Mouse (Mus musculus) inflammation-experienced regulatory T-cells (primary cell): Measurements from ENCODE around the gene Prr29. TPM values are rescaled to one million over a fixed set of nuclear protein-coding genes. Genes with fewer than 3 reads are reported as not detected.

Source experiments
- polyA plus RNA-seq, 2 experiments: library from polyadenylated mRNA; unstranded; fragments of 100-300 nt; shearing (Covaris generic); gene quantifications; one replicate each; pipeline ENCODE4 v1.2.1; 2017

The Prr29 gene
- polyA plus RNA-seq: under 1 TPM in 1 of 2 experiments, not detected in 1; 0.55 TPM

DNA sequence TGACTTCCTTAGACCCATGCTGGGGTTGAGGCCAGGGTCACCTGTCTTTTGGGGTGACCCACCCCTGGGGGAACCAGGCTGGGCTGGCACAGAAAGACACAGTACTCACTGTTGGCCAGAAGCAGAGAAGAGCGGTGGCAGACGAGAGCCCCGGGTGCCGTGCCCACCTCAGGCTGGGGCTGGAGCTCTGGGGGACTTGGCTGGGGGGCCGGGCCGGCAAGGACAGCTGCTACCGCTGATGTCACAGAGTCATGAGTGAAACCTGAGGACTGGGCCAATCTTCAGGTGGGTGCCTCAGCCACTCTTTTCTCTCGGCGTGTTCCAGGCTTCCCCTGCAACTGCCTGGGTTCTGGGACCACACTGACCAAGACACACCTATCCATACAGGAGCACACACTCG, at the start of gene Prr29:
Prr29 (plus strand) TSS at position 107 of the 400 bp plus-strand sequence.

GRCm38 (mm10) chr11:106353188-106353587, 12.1 kb upstream of the Prr29 start, which contains the start of gene Scn4a:
Gene Scn4a, minus strand, starts transcription at chr11:106353288.

DNA sequence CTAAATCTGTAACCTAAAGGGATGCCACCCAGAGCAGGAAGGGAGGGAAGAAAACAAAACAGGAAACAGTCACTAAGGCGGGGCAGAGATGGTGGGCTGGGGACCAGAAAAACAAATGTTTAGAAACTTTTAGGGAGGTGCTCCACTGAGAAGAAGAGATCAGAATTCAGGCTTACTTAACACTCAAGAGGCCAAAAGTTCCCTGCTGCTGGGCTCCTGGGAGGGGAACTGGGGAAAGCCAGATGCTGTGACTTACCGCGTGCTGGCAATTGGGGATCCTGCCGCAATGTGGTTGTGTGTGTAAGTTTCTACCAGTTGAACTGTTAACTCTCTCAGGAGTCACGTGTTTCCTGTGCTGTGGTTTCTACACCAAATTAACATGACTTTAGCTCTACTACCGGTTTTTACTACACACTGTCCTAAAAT, 22.5 kb downstream of the Prr29 start, which contains the start of gene Icam2:
Icam2 (minus strand) TSS at position 285 of the 426 bp plus-strand sequence.

Other genes starting within 250 kb of the Prr29 start
- 1 to 10 TPM; 1.2 to 4.5 TPM for gene Gm10840, start 204.6 kb upstream of the Prr29 start, polyA plus RNA-seq
- gene Limd2, start 204.6 kb upstream of the Prr29 start, polyA plus RNA-seq: 1,000 to 10,000 TPM; 1,428 to 1,622 TPM
- 10 to 100 TPM; 35.2 to 44.5 TPM for gene Strada, start 163.3 kb upstream of the Prr29 start, polyA plus RNA-seq
- 100 to 1,000 TPM; 109 to 115 TPM for gene Ccdc47, start 149.1 kb upstream of the Prr29 start, polyA plus RNA-seq
- 100 to 1,000 TPM in 1 of 2 experiments, 10 to 100 TPM in 1; 94.5 to 104 TPM for gene Ddx42, start 148.5 kb upstream of the Prr29 start, polyA plus RNA-seq
- gene Ftsj3, start 109.4 kb upstream of the Prr29 start, polyA plus RNA-seq: 10 to 100 TPM; 67.1 to 82.1 TPM
- gene Psmc5, start 109.3 kb upstream of the Prr29 start, polyA plus RNA-seq: 100 to 1,000 TPM; 177 to 179 TPM
- 100 to 1,000 TPM; 151 to 190 TPM for gene Smarcd2, start 92.5 kb upstream of the Prr29 start, polyA plus RNA-seq
- under 1 TPM; 0.07 to 0.45 TPM for gene Tcam1, start 88.8 kb upstream of the Prr29 start, polyA plus RNA-seq
- gene Gh, start 63.6 kb upstream of the Prr29 start, polyA plus RNA-seq: under 1 TPM in 1 of 2 experiments, not detected in 1; 0.55 TPM
- gene Cd79b, start 50.7 kb upstream of the Prr29 start, polyA plus RNA-seq: 10 to 100 TPM; 34.7 to 52.4 TPM
- gene Scn4a, start 12.2 kb upstream of the Prr29 start, polyA plus RNA-seq: under 1 TPM; 0.02 to 0.29 TPM
- 100 to 1,000 TPM in 1 of 2 experiments, 10 to 100 TPM in 1; 89.2 to 139 TPM for gene Icam2, start 22.6 kb downstream of the Prr29 start, polyA plus RNA-seq
- 1 to 10 TPM; 4.0 to 6.1 TPM for gene Ern1, start 122.4 kb downstream of the Prr29 start, polyA plus RNA-seq
- gene Tex2, start 248.0 kb downstream of the Prr29 start, polyA plus RNA-seq: 10 to 100 TPM; 24.2 to 25.5 TPM